Mouse (Mus musculus): Measurements from ENCODE around the gene Rad51b. TPM values are rescaled to one million over a fixed set of nuclear protein-coding genes. Genes with fewer than 3 reads are reported as not detected.

The Rad51b gene
- total and polyA plus RNA-seq, 3 experiments, result 6.5 to 8.6 (median 8.5) TPM

DNA sequence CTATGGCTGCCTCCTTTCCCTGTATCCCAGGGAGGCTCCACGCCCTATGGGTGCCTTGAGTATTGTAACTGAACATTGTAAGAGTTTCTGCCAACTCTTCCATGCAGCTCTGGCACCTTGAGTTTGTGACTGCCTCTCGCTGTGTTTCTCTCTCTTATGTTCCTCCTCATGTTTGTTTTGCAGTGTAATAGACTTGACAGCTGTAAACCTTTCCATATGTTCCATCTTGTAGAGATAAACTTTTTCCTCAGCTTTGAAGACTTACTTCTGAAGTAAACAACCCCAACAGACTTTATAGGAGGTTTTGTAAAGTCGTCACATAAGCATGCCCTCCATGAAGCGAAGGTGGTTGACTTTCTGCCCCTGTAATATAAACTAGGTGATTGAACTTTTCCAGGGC lies 134.1 kb downstream of the Rad51b start:
- DNase-seq (ENCODE audit: extremely low read depth), result no peak
- Histone ChIP-seq H3K27me3 (replicated peaks) (no peaks in the 10 kb centered on the region), H3K79me2 (replicated peaks; ENCODE audit: control insufficient read depth, extremely low read depth, insufficient read depth, poor library complexity, severe bottlenecking) (no peaks in the 10 kb centered on the region), H3K9me3 (replicated peaks; ENCODE audit: low read length) (no peaks in the 10 kb centered on the region), H3K4me1 (ENCODE audit: control insufficient read depth in 1 of 2, insufficient read depth in 2 of 2) (peaks cover 1 to 14% of the 10 kb centered on the region in 2 experiments), H3K4me2 (ENCODE audit: insufficient read depth, low read depth, poor library complexity, severe bottlenecking) (no peak overlapping the region), H3K27ac (ENCODE audit: insufficient read depth, low read depth) (no peak overlapping the region), H3K9ac (ENCODE audit: insufficient read depth, low read depth) (no peak overlapping the region), H3K36me3 (replicated peaks in 1 of 2; ENCODE audit: control insufficient read depth in 1 of 2, insufficient read depth in 1 of 2, low read length in 1 of 2) (peaks cover 0 to 5% of the 10 kb centered on the region in 2 experiments), H3K4me3 (replicated peaks in 1 of 3; ENCODE audit: low read depth in 2 of 3, low read length in 2 of 3, poor library complexity in 1 of 3) (no peak overlapping the region)
- dilution Hi-C loops (cut with MboI; ENCODE audit: extremely low pct_ligation_motif_present, extremely low pct_unique_long_range_greater_than_20kb, low sequenced_read_pairs), result no loop called here
- TF ChIP-seq CTCF (conservative IDR thresholded peaks at IDR 0.05 in 1 of 2, IDR thresholded peaks at IDR 0.05 in 1 of 2; ENCODE audit: low read depth in 2 of 2, low read length in 2 of 2) (no peak), JUND (conservative IDR thresholded peaks at IDR 0.05; ENCODE audit: low read depth, low read length) (no peak), E2F4 (IDR thresholded peaks at IDR 0.05; ENCODE audit: insufficient replicate concordance, low read depth, low read length) (no peak), ZMIZ1 (IDR thresholded peaks at IDR 0.05; ENCODE audit: low read depth, low read length) (no peak), ZNF384 (IDR thresholded peaks at IDR 0.05; ENCODE audit: low read depth, low read length) (no peak), TBP (conservative IDR thresholded peaks at IDR 0.05; ENCODE audit: low read depth, low read length) (no peak), HCFC1 (IDR thresholded peaks at IDR 0.05; ENCODE audit: low read depth, low read length) (no peak), MAX (IDR thresholded peaks at IDR 0.05; ENCODE audit: low read length) (no peak), PAX5 (IDR thresholded peaks at IDR 0.05; ENCODE audit: low read length) (no peak), MEF2A (IDR thresholded peaks at IDR 0.05; ENCODE audit: borderline replicate concordance, low read depth, low read length) (no peak), IRF4 (IDR thresholded peaks at IDR 0.05; ENCODE audit: low read depth, low read length) (no peak), NRF1 (IDR thresholded peaks at IDR 0.05; ENCODE audit: low read depth, low read length) (no peak), MAFK (IDR thresholded peaks at IDR 0.05; ENCODE audit: insufficient replicate concordance, low read length) (no peak), USF2 (conservative IDR thresholded peaks at IDR 0.05; ENCODE audit: low read depth, low read length) (no peak)
- in situ Hi-C loops (cut with MboI; ENCODE audit: low pct_ligation_motif_present, low pct_unique_long_range_greater_than_20kb, low sequenced_read_pairs), result no loop called here

GRCm38 (mm10) chr12:79433724-79434442 lies 136.8 kb downstream of the Rad51b start:
- in situ Hi-C loops (cut with MboI; ENCODE audit: low pct_ligation_motif_present, low pct_unique_long_range_greater_than_20kb, low sequenced_read_pairs) (no loop called here), dilution Hi-C loops (cut with MboI; ENCODE audit: extremely low pct_ligation_motif_present, extremely low pct_unique_long_range_greater_than_20kb, low sequenced_read_pairs) (no loop called here)
- no peak overlapping the region for H3K27ac ChIP-seq (ENCODE audit: insufficient read depth, low read depth)
- H3K36me3 ChIP-seq (replicated peaks in 1 of 2; ENCODE audit: control insufficient read depth in 1 of 2, insufficient read depth in 1 of 2, low read length in 1 of 2), result no peaks in the 10 kb centered on the region
- no peak for TF ChIP-seq USF2 (conservative IDR thresholded peaks at IDR 0.05; ENCODE audit: low read depth, low read length)
- no peak for TF ChIP-seq NELFE (IDR thresholded peaks at IDR 0.05; ENCODE audit: low read depth, low read length)
- TF ChIP-seq E2F4 (IDR thresholded peaks at IDR 0.05; ENCODE audit: insufficient replicate concordance, low read depth, low read length), result no peak
- TF ChIP-seq MAX (IDR thresholded peaks at IDR 0.05; ENCODE audit: low read length), result no peak
- TF ChIP-seq ZNF384 (IDR thresholded peaks at IDR 0.05; ENCODE audit: low read depth, low read length), result no peak
- TF ChIP-seq CHD1 (IDR thresholded peaks at IDR 0.05; ENCODE audit: low read depth, low read length), result no peak
- no peak for TF ChIP-seq ELF1 (IDR thresholded peaks at IDR 0.05; ENCODE audit: low read depth, low read length)
- no peak for TF ChIP-seq GABPA (IDR thresholded peaks at IDR 0.05; ENCODE audit: insufficient replicate concordance, low read depth, low read length)
- TF ChIP-seq HCFC1 (IDR thresholded peaks at IDR 0.05; ENCODE audit: low read depth, low read length), result no peak
- no peak for TF ChIP-seq POLR2AphosphoS2 (IDR thresholded peaks at IDR 0.05; ENCODE audit: low read depth, low read length)
- no peak for TF ChIP-seq ZKSCAN1 (IDR thresholded peaks at IDR 0.05; ENCODE audit: borderline replicate concordance, low read depth, low read length)
- no peak for TF ChIP-seq EP300 (IDR thresholded peaks at IDR 0.05; ENCODE audit: low read length)
- TF ChIP-seq MEF2A (IDR thresholded peaks at IDR 0.05; ENCODE audit: borderline replicate concordance, low read depth, low read length), result no peak
- no peak for TF ChIP-seq RAD21 (IDR thresholded peaks at IDR 0.05; ENCODE audit: low read depth, low read length)
- TF ChIP-seq NRF1 (IDR thresholded peaks at IDR 0.05; ENCODE audit: low read depth, low read length), result no peak
- TF ChIP-seq TCF12 (IDR thresholded peaks at IDR 0.05; ENCODE audit: low read depth, low read length), result no peak
- TF ChIP-seq ZMIZ1 (IDR thresholded peaks at IDR 0.05; ENCODE audit: low read depth, low read length), result no peak
- no peak for TF ChIP-seq USF1 (IDR thresholded peaks at IDR 0.05; ENCODE audit: low read depth, low read length)
- no peak for TF ChIP-seq IRF4 (IDR thresholded peaks at IDR 0.05; ENCODE audit: low read depth, low read length)
- H3K9me3 ChIP-seq (replicated peaks; ENCODE audit: low read length), result no peaks in the 10 kb centered on the region
- H3K9ac ChIP-seq (ENCODE audit: insufficient read depth, low read depth), result no peak overlapping the region
- H3K27me3 ChIP-seq (replicated peaks), result no peaks in the 10 kb centered on the region
- DNase-seq (ENCODE audit: extremely low read depth), result no peak
- no peak overlapping the region for H3K4me2 ChIP-seq (ENCODE audit: insufficient read depth, low read depth, poor library complexity, severe bottlenecking)
- peaks cover 8 to 42% of the 10 kb centered on the region in 2 experiments for H3K4me1 ChIP-seq (ENCODE audit: control insufficient read depth in 1 of 2, insufficient read depth in 2 of 2)
- no peaks in the 10 kb centered on the region for H3K79me2 ChIP-seq (replicated peaks; ENCODE audit: control insufficient read depth, extremely low read depth, insufficient read depth, poor library complexity, severe bottlenecking)
- no peak overlapping the region for H3K4me3 ChIP-seq (replicated peaks in 1 of 3; ENCODE audit: low read depth in 2 of 3, low read length in 2 of 3, poor library complexity in 1 of 3)
